Mouse (Mus musculus) cerebral cortex, adult 2 months (tissue): ENCODE results near the gene Fam222a.

Experiments used
- WGBS: fragments of 180-500 bp; shearing (Covaris S2); methylation state at CpG from one replicate; pipeline ENCODE4 v1.1.7; 2018; 5-methylcytosine and 5-hydroxymethylcytosine counted together

Gene Fam222a

GRCm38 (mm10) chr5:114656305-114656704, 88.5 kb downstream of the Fam222a start:
- 95% methylated on average over 7 of the region's 7 CpGs for WGBS

- 33% methylated on average over 10 of the region's 10 CpGs for WGBS
These were observed 89.6 kb downstream of the Fam222a start for GRCm38 (mm10) chr5:114657426-114657825.

- 4% methylated on average over 47 of the region's 47 CpGs for WGBS
These were observed 90.4 kb downstream of the Fam222a start, which contains the start of gene Trpv4 for GRCm38 (mm10) chr5:114658255-114658654. Gene Trpv4, minus strand, starts transcription at chr5:114658421.

GRCm38 (mm10) chr5:114661029-114661428, 93.2 kb downstream of the Fam222a start:
- 65% methylated on average over 6 of the region's 6 CpGs for WGBS
